Mouse (Mus musculus) cerebellum, adult 2 months (tissue): ENCODE measurements around the gene Shank3.

Experiments
- CTCF ChIP-seq: fragments of 200-500 bp; IDR thresholded peaks from 2 replicates; pipeline ENCODE4 v1.5.1; 2011; ENCODE audit warnings: low read depth, mild to moderate bottlenecking, control low read depth, low read length, moderate library complexity, borderline replicate concordance; ENCODE audit not compliant: insufficient read depth
- POLR2A ChIP-seq: fragments of 200-500 bp; IDR thresholded peaks from 2 replicates; pipeline ENCODE4 v1.6.1; 2011; ENCODE audit warnings: low read length, control low read depth, borderline replicate concordance; ENCODE audit not compliant: insufficient read depth

- TF ChIP-seq POLR2A (peak; percentile 82), CTCF (no peak)
Measured at GRCm38 (mm10) chr15:89453865-89454478, 45.5 kb upstream of the Shank3 start, which contains the start of gene Mapk8ip2.
